Mouse (Mus musculus) CH12.LX (cell line): Measurements from ENCODE around the gene Sds. TPM values are rescaled to one million over a fixed set of nuclear protein-coding genes. Genes with fewer than 3 reads are reported as not detected.

ENCODE experiments used
- DNase-seq: peaks from one replicate; pipeline ENCODE4 v3.0.0-alpha.2; 2013; ENCODE audit errors: extremely low read depth
- H3K27ac ChIP-seq: 2 replicates; pipeline ENCODE4 v1.5.1; 2012; ENCODE audit warnings: low read depth, mild to moderate bottlenecking, control low read depth, moderate library complexity; ENCODE audit not compliant: insufficient read depth
- H3K27me3 ChIP-seq: replicated peaks from 2 replicates; pipeline ENCODE3; 2012; ENCODE audit warnings: inconsistent platforms
- H3K36me3 ChIP-seq, 2 experiments: replicated peaks in 1 of 2; 2 replicates each; pipeline versions ENCODE3 to v1.6.1; 2012; ENCODE audit warnings: inconsistent platforms in 1 of 2, low read length in 1 of 2, mild to moderate bottlenecking in 1 of 2, mixed read lengths in 1 of 2, moderate library complexity in 1 of 2; ENCODE audit not compliant: control insufficient read depth in 1 of 2, insufficient read depth in 1 of 2
- H3K4me1 ChIP-seq, 2 experiments: 2 replicates each; pipeline ENCODE4 v1.6.1; 2012; ENCODE audit warnings: inconsistent platforms in 1 of 2, moderate library complexity in 1 of 2; ENCODE audit not compliant: insufficient read depth in 2 of 2, control insufficient read depth in 1 of 2
- H3K4me2 ChIP-seq: 2 replicates; pipeline ENCODE4 v1.6.1; 2012; ENCODE audit warnings: low read depth, mild to moderate bottlenecking, control low read depth; ENCODE audit not compliant: poor library complexity, insufficient read depth, severe bottlenecking
- H3K4me3 ChIP-seq, 3 experiments: fragments of 150-350 bp in 1 of 3; sonication (generic) in 1 of 3; replicated peaks in 1 of 3; 2 replicates each; pipeline versions ENCODE3 to v1.5.1; 2011 to 2012; ENCODE audit warnings: low read depth in 2 of 3, low read length in 2 of 3, mild to moderate bottlenecking in 2 of 3, moderate library complexity in 2 of 3, control low read depth in 1 of 3, improper control_type of control experiment in 1 of 3, inconsistent platforms in 1 of 3, mixed read lengths in 1 of 3; ENCODE audit not compliant: poor library complexity in 1 of 3
- H3K79me2 ChIP-seq: replicated peaks from 2 replicates; pipeline ENCODE4 v1.6.1; 2012; ENCODE audit warnings: mild to moderate bottlenecking, moderate library complexity; ENCODE audit not compliant: control insufficient read depth, poor library complexity, insufficient read depth, severe bottlenecking; ENCODE audit errors: extremely low read depth
- H3K9ac ChIP-seq: 2 replicates; pipeline ENCODE4 v1.6.1; 2012; ENCODE audit warnings: low read depth, mild to moderate bottlenecking, control low read depth, moderate library complexity; ENCODE audit not compliant: insufficient read depth
- H3K9me3 ChIP-seq: replicated peaks from 2 replicates; pipeline ENCODE3; 2012; ENCODE audit warnings: low read length, inconsistent platforms, mixed read lengths
- BHLHE40 ChIP-seq: IDR thresholded peaks from 2 replicates; pipeline ENCODE4 v1.6.1; 2011; ENCODE audit warnings: mild to moderate bottlenecking, low read depth, low read length, improper control_type of control experiment
- E2F4 ChIP-seq: IDR thresholded peaks from 2 replicates; pipeline ENCODE4 v1.6.1; 2011; ENCODE audit warnings: low read depth, low read length, improper control_type of control experiment; ENCODE audit not compliant: insufficient replicate concordance
- ELF1 ChIP-seq: IDR thresholded peaks from 2 replicates; pipeline ENCODE4 v1.6.1; 2014; ENCODE audit warnings: low read depth, mild to moderate bottlenecking, inconsistent platforms, low read length, improper control_type of control experiment
- ETS1 ChIP-seq: conservative IDR thresholded peaks from 2 replicates; pipeline ENCODE4 v1.6.1; 2012; ENCODE audit warnings: low read depth, mild to moderate bottlenecking, inconsistent platforms, low read length, improper control_type of control experiment, moderate library complexity
- GABPA ChIP-seq: IDR thresholded peaks from 2 replicates; pipeline ENCODE4 v1.6.1; 2012; ENCODE audit warnings: low read depth, low read length, improper control_type of control experiment, inconsistent platforms; ENCODE audit not compliant: insufficient replicate concordance
- HCFC1 ChIP-seq: IDR thresholded peaks from 2 replicates; pipeline ENCODE4 v1.6.1; 2012; ENCODE audit warnings: low read depth, mild to moderate bottlenecking, inconsistent platforms, low read length, improper control_type of control experiment
- IRF4 ChIP-seq: IDR thresholded peaks from 2 replicates; pipeline ENCODE4 v1.6.1; 2014; ENCODE audit warnings: low read depth, mild to moderate bottlenecking, inconsistent platforms, low read length, improper control_type of control experiment
- JUND ChIP-seq: conservative IDR thresholded peaks from 2 replicates; pipeline ENCODE4 v1.6.1; 2011; ENCODE audit warnings: low read depth, low read length, improper control_type of control experiment
- KAT2A ChIP-seq: IDR thresholded peaks from 2 replicates; pipeline ENCODE4 v1.6.1; 2012; ENCODE audit warnings: low read length, improper control_type of control experiment, inconsistent platforms; ENCODE audit not compliant: insufficient replicate concordance
- MAFK ChIP-seq: IDR thresholded peaks from 2 replicates; pipeline ENCODE4 v1.6.1; 2011; ENCODE audit warnings: low read length, improper control_type of control experiment; ENCODE audit not compliant: insufficient replicate concordance
- MAZ ChIP-seq: IDR thresholded peaks from 2 replicates; pipeline ENCODE4 v1.6.1; 2012; ENCODE audit warnings: low read depth, mild to moderate bottlenecking, inconsistent platforms, low read length, improper control_type of control experiment, moderate library complexity
- MXI1 ChIP-seq: IDR thresholded peaks from 2 replicates; pipeline ENCODE4 v1.6.1; 2011; ENCODE audit warnings: mild to moderate bottlenecking, low read depth, low read length, improper control_type of control experiment
- MYC ChIP-seq: IDR thresholded peaks from 2 replicates; pipeline ENCODE4 v1.6.1; 2011; ENCODE audit warnings: low read depth, mild to moderate bottlenecking, improper control_type of control experiment, low read length
- NELFE ChIP-seq: IDR thresholded peaks from 2 replicates; pipeline ENCODE4 v1.6.1; 2011; ENCODE audit warnings: low read depth, low read length, improper control_type of control experiment
- PAX5 ChIP-seq: IDR thresholded peaks from 2 replicates; pipeline ENCODE4 v1.6.1; 2012; ENCODE audit warnings: low read length, inconsistent platforms, mixed read lengths
- POLR2A ChIP-seq: IDR thresholded peaks from 2 replicates; pipeline ENCODE4 v1.6.1; 2011; ENCODE audit warnings: low read depth, mild to moderate bottlenecking, improper control_type of control experiment, low read length
- POLR2AphosphoS2 ChIP-seq: IDR thresholded peaks from 2 replicates; pipeline ENCODE4 v1.6.1; 2011; ENCODE audit warnings: low read depth, low read length, improper control_type of control experiment
- SIN3A ChIP-seq: IDR thresholded peaks from 2 replicates; pipeline ENCODE4 v1.6.1; 2012; ENCODE audit warnings: low read length, improper control_type of control experiment, inconsistent platforms
- SMC3 ChIP-seq: IDR thresholded peaks from 2 replicates; pipeline ENCODE4 v1.6.1; 2011; ENCODE audit warnings: low read depth, low read length, improper control_type of control experiment
- TCF12 ChIP-seq: IDR thresholded peaks from 2 replicates; pipeline ENCODE4 v1.6.1; 2014; ENCODE audit warnings: low read depth, mild to moderate bottlenecking, inconsistent platforms, low read length, improper control_type of control experiment
- UBTF ChIP-seq: IDR thresholded peaks from 2 replicates; pipeline ENCODE4 v1.6.1; 2012; ENCODE audit warnings: low read depth, mild to moderate bottlenecking, inconsistent platforms, low read length, improper control_type of control experiment, moderate library complexity
- USF2 ChIP-seq: conservative IDR thresholded peaks from 2 replicates; pipeline ENCODE4 v1.6.1; 2011; ENCODE audit warnings: low read depth, low read length, improper control_type of control experiment
- ZMIZ1 ChIP-seq: IDR thresholded peaks from 2 replicates; pipeline ENCODE4 v1.6.1; 2012; ENCODE audit warnings: low read depth, mild to moderate bottlenecking, inconsistent platforms, low read length, improper control_type of control experiment
- dilution Hi-C: fragments of 300-500 bp; cut with MboI; formaldehyde crosslinking; loops from 2 replicates; pipeline ENCODE4 v1.14.3; 2020; ENCODE audit warnings: low sequenced_read_pairs; ENCODE audit not compliant: extremely low pct_unique_long_range_greater_than_20kb, extremely low pct_ligation_motif_present
- in situ Hi-C: fragments of 300-500 bp; cut with MboI; formaldehyde crosslinking; loops from 3 replicates; pipeline ENCODE4 v1.14.3; 2019; ENCODE audit warnings: low sequenced_read_pairs, low pct_ligation_motif_present, low pct_unique_long_range_greater_than_20kb, mixed read lengths
- polyA plus RNA-seq: library from polyadenylated mRNA; unstranded; fragments of >175 nt; gene quantifications from 2 replicates; pipeline ENCODE4 v1.2.1, GENCODE M21; 2012; ENCODE audit warnings: low read depth; ENCODE audit not compliant: insufficient read length
- total RNA-seq, 2 experiments: library from RNA; depleted of rRNA; stranded (reverse); fragments of 300-350 nt in 1 of 2; fragments of >200 nt in 1 of 2; gene quantifications; 2 replicates each; pipeline ENCODE4 v1.2.3; 2012 to 2014

Gene Sds
- total and polyA plus RNA-seq, 3 experiments, result 0.76 TPM; not detected in 2

DNA sequence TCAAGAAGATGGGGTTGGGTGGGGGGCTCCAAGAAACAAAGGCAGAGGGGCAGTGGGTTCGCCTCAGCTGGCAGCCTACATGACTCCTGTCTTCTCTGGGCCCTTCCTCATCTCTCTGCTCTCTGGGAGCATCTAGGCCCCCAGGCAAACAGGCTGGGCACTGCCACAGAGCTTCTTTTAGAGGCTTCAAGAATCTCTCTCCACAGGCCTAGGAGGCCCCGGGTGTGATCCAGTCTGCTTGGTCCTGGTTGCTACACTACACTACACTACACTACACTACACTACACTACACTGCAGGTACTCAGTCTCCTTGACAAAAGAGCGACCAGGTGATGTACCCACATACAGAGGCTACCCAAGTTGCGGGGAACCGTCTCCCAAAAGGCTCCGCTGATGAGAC lies 46.6 kb upstream of the Sds start:
- H3K27me3 ChIP-seq, result peaks cover 74% of the 10 kb centered on the region
- DNase-seq, result no peak
- TF ChIP-seq SIN3A, result no peak
- no peak for TF ChIP-seq GABPA
- no peak for TF ChIP-seq TCF12
- TF ChIP-seq SMC3, result no peak
- TF ChIP-seq ZMIZ1, result no peak
- no peak for TF ChIP-seq MAZ
- TF ChIP-seq KAT2A, result no peak
- TF ChIP-seq JUND, result no peak
- TF ChIP-seq E2F4, result no peak
- TF ChIP-seq ELF1, result no peak
- TF ChIP-seq ETS1, result no peak
- TF ChIP-seq HCFC1, result no peak
- no peak for TF ChIP-seq MXI1
- no peak for TF ChIP-seq POLR2AphosphoS2
- no peak for TF ChIP-seq MYC

DNA sequence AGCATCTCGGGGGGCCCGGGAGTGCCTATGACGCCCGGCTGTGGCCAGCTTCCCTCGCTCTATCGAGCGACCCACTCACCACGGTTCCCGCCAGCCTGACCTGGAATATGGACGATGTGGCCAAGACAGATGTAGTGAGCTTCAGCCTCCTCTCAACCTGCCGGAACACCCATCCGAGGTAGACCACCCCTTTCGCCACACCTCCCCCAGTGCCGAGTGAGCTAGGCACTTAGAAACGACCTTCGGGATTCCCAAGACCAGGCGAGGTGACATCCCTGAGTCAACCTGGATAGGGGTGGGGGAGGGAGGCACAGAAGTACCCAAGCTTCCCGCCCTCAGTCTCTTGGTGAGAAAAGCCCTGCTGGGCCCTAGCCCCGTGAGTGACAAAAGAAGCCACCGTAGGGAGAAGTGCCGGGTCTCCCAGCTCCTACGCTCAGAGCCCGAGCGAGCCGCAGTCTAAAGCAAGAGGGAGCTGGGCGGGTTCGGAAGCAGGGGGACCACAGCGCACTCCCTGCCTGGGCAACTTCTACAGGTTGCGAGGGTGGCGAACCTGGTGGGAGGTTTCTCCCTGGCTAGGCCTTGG lies 45.2 kb upstream of the Sds start:
- Histone ChIP-seq H3K27ac (no peak overlapping the region), H3K36me3 (no peaks in the 10 kb centered on the region), H3K9me3 (peaks cover 20% of the 10 kb centered on the region), H3K27me3 (peaks cover 76% of the 10 kb centered on the region), H3K9ac (no peak overlapping the region), H3K79me2 (no peaks in the 10 kb centered on the region), H3K4me1 (no peaks in the 10 kb centered on the region), H3K4me3 (no peak overlapping the region), H3K4me2 (no peak overlapping the region)
- in situ Hi-C loops, result no loop called here
- DNase-seq, result no peak
- TF ChIP-seq IRF4 (no peak), NELFE (no peak), BHLHE40 (no peak), POLR2A (no peak), PAX5 (no peak), USF2 (no peak), UBTF (no peak), MAFK (no peak)
- dilution Hi-C loops, result no loop called here

More for the DNA sequence above, 46.6 kb upstream of the Sds start:
- no peak overlapping the region for H3K27ac ChIP-seq
- H3K4me3 ChIP-seq, result no peak overlapping the region
- no peak overlapping the region for H3K4me2 ChIP-seq
- no peaks in the 10 kb centered on the region for H3K79me2 ChIP-seq
- in situ Hi-C loops, result no loop called here
- dilution Hi-C loops, result no loop called here
- no peaks in the 10 kb centered on the region for H3K36me3 ChIP-seq
- no peaks in the 10 kb centered on the region for H3K4me1 ChIP-seq
- H3K9me3 ChIP-seq, result peaks cover 11% of the 10 kb centered on the region
- no peak overlapping the region for H3K9ac ChIP-seq
